In genomic region chr9:13195268-13195667, GRCm38 (mm10) we compare ENCODE assay signal across 7 mouse cellular contexts. TPM values are rescaled to one million over a fixed set of nuclear protein-coding genes. Genes with fewer than 3 reads are reported as not detected.
A peak's percentile ranks its signal among the peaks of the same experiment; 100 is the strongest.
DNase-seq lines count a peak whose midpoint lies in the region; ATAC-seq and TF ChIP-seq lines count a peak whose summit lies in the region.

No protein-coding gene starts in this region.

- H3K79me2 ChIP-seq in MEL (ENCODE audit: control insufficient read depth, insufficient read depth, low read length, poor library complexity): no peaks in the 10 kb centered on the region

- intact Hi-C loops in left cerebral cortex, adult 2 months (cut with DNase I): loop anchor here (10.0 kb wide), 1 partner anchor 1040 kb away; no protein-coding TSS in a partner anchor

- no peaks in the 10 kb centered on the region for H3K36me3 ChIP-seq in MEL (ENCODE audit: control insufficient read depth in 1 of 2, insufficient read depth in 2 of 2, low read length in 2 of 2)
- H3K36me3 ChIP-seq in hindbrain, embryonic 16.5 days (ENCODE audit: control insufficient read depth, insufficient read depth, low read length): no peaks in the 10 kb centered on the region

- H3K4me2 ChIP-seq in hindbrain, embryonic 16.5 days (ENCODE audit: low read length): no peak overlapping the region

- peak; percentile 81 for ATAC-seq in hindbrain, embryonic 16.5 days

- no peak for DNase-seq in left cerebral cortex, adult 2 months (ENCODE audit: extremely low spot score in 1 of 2, low spot score in 2 of 2)
- DNase-seq in left cerebral cortex, adult 18-20 months (ENCODE audit: low spot score in 2 of 2): no peak
- DNase-seq in MEL (ENCODE audit: low read depth, low spot score): peak; percentile 84
- peak; percentile 38 for DNase-seq in c-Kit-positive CD71-negative TER-119-negative erythroid progenitor cells, embryonic 14.5 days (ENCODE audit: low read depth)
- peak; percentile 90 for DNase-seq in retina, embryonic 14.5 days (ENCODE audit: low spot score)
- no peak for DNase-seq in thymus, postnatal 4 days

- H3K9me3 ChIP-seq in MEL (replicated peaks; ENCODE audit: insufficient read depth, low read length): no peaks in the 10 kb centered on the region
- no peaks in the 10 kb centered on the region for H3K9me3 ChIP-seq in hindbrain, embryonic 16.5 days (ENCODE audit: control insufficient read depth, low read length)

- peak; percentile 75 for TF ChIP-seq CTCF in left cerebral cortex, adult 2 months (IDR thresholded peaks at IDR 0.05)
- peak in 2 of 3 experiments; percentile 40 to 82 for TF ChIP-seq CTCF in MEL (IDR thresholded peaks at IDR 0.05 in 2 of 3, conservative IDR thresholded peaks at IDR 0.05 in 1 of 3; ENCODE audit: control insufficient read depth in 1 of 3, insufficient read depth in 1 of 3, low read depth in 2 of 3, low read length in 3 of 3, poor library complexity in 1 of 3, severe bottlenecking in 1 of 3)

- TF ChIP-seq POLR2A in MEL (IDR thresholded peaks at IDR 0.05; ENCODE audit: control insufficient read depth in 1 of 2, insufficient read depth in 1 of 2, low read depth in 1 of 2, low read length in 2 of 2, poor library complexity in 1 of 2): no peak

- TF ChIP-seq RAD21 in MEL (IDR thresholded peaks at IDR 0.05; ENCODE audit: low read depth, low read length): peak; percentile 100

- no peak for TF ChIP-seq EP300 in MEL (IDR thresholded peaks at IDR 0.05; ENCODE audit: low read depth in 1 of 2, low read length in 2 of 2)

- WGBS in hindbrain, embryonic 16.5 days: 0% methylated on average over 4 of the region's 4 CpGs

- no peaks in the 10 kb centered on the region for H3K4me1 ChIP-seq in MEL (ENCODE audit: control insufficient read depth in 1 of 2, insufficient read depth in 2 of 2, low read length in 2 of 2)
- H3K4me1 ChIP-seq in hindbrain, embryonic 16.5 days (ENCODE audit: control insufficient read depth, insufficient read depth, low read depth, low read length): no peaks in the 10 kb centered on the region

- no peak overlapping the region for H3K27ac ChIP-seq in left cerebral cortex, adult 2 months
- no peak overlapping the region for H3K27ac ChIP-seq in MEL (ENCODE audit: control insufficient read depth, low read depth, low read length)
- H3K27ac ChIP-seq in hindbrain, embryonic 16.5 days (ENCODE audit: low read depth, low read length): no peak overlapping the region

- H3K27me3 ChIP-seq in MEL (ENCODE audit: control insufficient read depth in 1 of 2, insufficient read depth in 2 of 2, low read length in 2 of 2): no peaks in the 10 kb centered on the region
- H3K27me3 ChIP-seq in hindbrain, embryonic 16.5 days (replicated peaks; ENCODE audit: control insufficient read depth, insufficient read depth, low read length): no peaks in the 10 kb centered on the region

- H3K9ac ChIP-seq in MEL (ENCODE audit: control insufficient read depth, low read depth, low read length, poor library complexity, severe bottlenecking): no peak overlapping the region
- H3K9ac ChIP-seq in hindbrain, embryonic 16.5 days (ENCODE audit: low read depth, low read length): no peak overlapping the region

- peak overlapping the region; percentile 28; the same call in 1 of the 2 replicates for H3K4me3 ChIP-seq in left cerebral cortex, adult 2 months
- no peak overlapping the region for H3K4me3 ChIP-seq in MEL (ENCODE audit: control insufficient read depth in 1 of 2, insufficient read depth in 1 of 2, low read depth in 2 of 2, low read length in 2 of 2)
- no peak overlapping the region for H3K4me3 ChIP-seq in hindbrain, embryonic 16.5 days (ENCODE audit: low read length)

TF ChIP-seq in MEL, 35 proteins besides CTCF, POLR2A, EP300 and RAD21:
- peak; percentile 97 for TF ChIP-seq SMC3 (IDR thresholded peaks at IDR 0.05; ENCODE audit: low read depth, low read length)
- no peak for TF ChIP-seq NELFE (IDR thresholded peaks at IDR 0.05; ENCODE audit: low read depth, low read length)
- TF ChIP-seq TCF12 (IDR thresholded peaks at IDR 0.05; ENCODE audit: low read depth, low read length): no peak
- TF ChIP-seq KAT2A (conservative IDR thresholded peaks at IDR 0.05; ENCODE audit: low read depth, low read length): no peak
- no peak for TF ChIP-seq ZKSCAN1 (IDR thresholded peaks at IDR 0.05; ENCODE audit: low read depth, low read length)
- no peak for TF ChIP-seq BHLHE40 (IDR thresholded peaks at IDR 0.05; ENCODE audit: borderline replicate concordance, low read depth, low read length)
- no peak for TF ChIP-seq MAFK (IDR thresholded peaks at IDR 0.05; ENCODE audit: borderline replicate concordance, low read depth, low read length)
- no peak for TF ChIP-seq TAL1 (IDR thresholded peaks at IDR 0.05; ENCODE audit: low read length)
- TF ChIP-seq MXI1 (IDR thresholded peaks at IDR 0.05; ENCODE audit: low read depth, low read length): no peak
- no peak for TF ChIP-seq E2F4 (IDR thresholded peaks at IDR 0.05; ENCODE audit: borderline replicate concordance, low read depth, low read length)
- no peak for TF ChIP-seq RCOR1 (IDR thresholded peaks at IDR 0.05; ENCODE audit: low read depth, low read length)
- TF ChIP-seq NRF1 (IDR thresholded peaks at IDR 0.05; ENCODE audit: insufficient read depth, low read depth, low read length, poor library complexity, severe bottlenecking): no peak
- TF ChIP-seq GATA1 (IDR thresholded peaks at IDR 0.05; ENCODE audit: low read depth, low read length): 0 out of 2 replicates have a peak, but pooled peaks have one; percentile 3
- peak; percentile 92 for TF ChIP-seq ZC3H11A (IDR thresholded peaks at IDR 0.05; ENCODE audit: low read depth, low read length)
- TF ChIP-seq GABPA (IDR thresholded peaks at IDR 0.05; ENCODE audit: low read depth, low read length): no peak
- no peak for TF ChIP-seq HCFC1 (IDR thresholded peaks at IDR 0.05; ENCODE audit: low read depth, low read length)
- 0 out of 2 replicates have a peak, but pooled peaks have one; percentile 26 for TF ChIP-seq JUND (IDR thresholded peaks at IDR 0.05; ENCODE audit: low read depth, low read length)
- TF ChIP-seq POLR2AphosphoS2 (IDR thresholded peaks at IDR 0.05; ENCODE audit: low read length): no peak
- TF ChIP-seq USF2 (IDR thresholded peaks at IDR 0.05; ENCODE audit: borderline replicate concordance in 1 of 2, insufficient read depth in 1 of 2, low read depth in 1 of 2, low read length in 2 of 2): no peak
- TF ChIP-seq TBP (IDR thresholded peaks at IDR 0.05; ENCODE audit: low read depth, low read length): 0 out of 2 replicates have a peak, but pooled peaks have one; percentile 22
- no peak for TF ChIP-seq MYB (IDR thresholded peaks at IDR 0.05; ENCODE audit: low read depth, low read length)
TF ChIP-seq in MEL: peak in this region for 5.

RNA-seq across cellular contexts. Expression of gene Jrkl, which starts 50.4 kb away (rescaled TPM):
- total RNA-seq in left cerebral cortex, adult 2 months (2021): 10 to 100 TPM in 1 of 2 experiments, 1 to 10 TPM in 1; 9.5 to 10.4 TPM
- total RNA-seq in left cerebral cortex, adult 18-20 months (2021): 1 to 10 TPM; 8.6 to 9.9 TPM
- 1.7 TPM in 2 replicates for total RNA-seq in MEL (2012; rRNA removed)
- polyA plus RNA-seq in MEL (2012; ENCODE audit: insufficient read depth in 1 of 2, insufficient read length in 2 of 2, low read depth in 1 of 2, low replicate concordance in 2 of 2, missing spikeins in 1 of 2): 1 to 10 TPM in 1 of 2 experiments, not detected in 1; 3.1 TPM
- polyA plus RNA-seq in hindbrain, embryonic 16.5 days (2015; fragmentation: Nextera tagmentation; extraction: Ambion mirVana): 8.6 and 9.8 TPM in 2 replicates

RNA-seq across cellular contexts. Expression of gene Ccdc82, which starts 51.5 kb away (rescaled TPM):
- total RNA-seq in left cerebral cortex, adult 2 months (2021): 10 to 100 TPM; 19.5 TPM
- 10 to 100 TPM; 18.7 to 20.2 TPM for total RNA-seq in left cerebral cortex, adult 18-20 months (2021)
- total RNA-seq in MEL (2012; rRNA removed): 8.4 and 11.0 TPM in 2 replicates
- 10 to 100 TPM; 15.0 to 79.8 TPM for polyA plus RNA-seq in MEL (2012; ENCODE audit: insufficient read depth in 1 of 2, insufficient read length in 2 of 2, low read depth in 1 of 2, low replicate concordance in 2 of 2, missing spikeins in 1 of 2)
- polyA plus RNA-seq in hindbrain, embryonic 16.5 days (2015; fragmentation: Nextera tagmentation; extraction: Ambion mirVana): 13.2 and 14.2 TPM in 2 replicates

Comparison
In these comparisons a context has a peak if more than half of its experiments do, and no peak if none do; other contexts are left out.
1. DNase-seq: peak in MEL (single experiment), c-Kit-positive CD71-negative TER-119-negative erythroid progenitor cells, embryonic 14.5 days (single experiment) and retina, embryonic 14.5 days (single experiment); none in left cerebral cortex, adult 2 months (0 of 2), left cerebral cortex, adult 18-20 months (0 of 2) and thymus, postnatal 4 days (single experiment).